Mouse (Mus musculus) left cerebral cortex, postnatal 4 days (tissue): Measurements from ENCODE around the gene Pnpo. TPM values are rescaled to one million over a fixed set of nuclear protein-coding genes. Genes with fewer than 3 reads are reported as not detected.
A peak's percentile ranks its signal among the peaks of the same experiment; 100 is the strongest.

Experiments used
- DNase-seq: peaks from one replicate; pipeline ENCODE4 v3.0.0-alpha.2; 2022
- intact Hi-C: fragments of 180-260 bp; cut with DNase I; formaldehyde crosslinking; loops from one replicate; pipeline ENCODE4 v1.15.1; 2025
- total RNA-seq, 2 experiments: library from RNA; stranded (reverse); gene quantifications; 2 replicates each; pipeline ENCODE4 v1.2.3; 2021

Gene Pnpo
- total RNA-seq, 2 experiments from 2014 or later: 11.7 to 15.1 TPM

GRCm38 (mm10) chr11:96970341-96970740 is 26.6 kb upstream of the Pnpo start:
- intact Hi-C loops: no loop called here
- no peak for DNase-seq

- intact Hi-C loops: no loop called here
- no peak for DNase-seq
These were observed 26.0 kb upstream of the Pnpo start for GRCm38 (mm10) chr11:96969746-96970145.

GRCm38 (mm10) chr11:96969280-96969722 is 25.5 kb upstream of the Pnpo start:
- no peak for DNase-seq
- intact Hi-C loops: no loop called here

- intact Hi-C loops: no loop called here
- no peak for DNase-seq
These were observed 24.7 kb upstream of the Pnpo start for GRCm38 (mm10) chr11:96968476-96968875.

GRCm38 (mm10) chr11:96967544-96968269 is 23.9 kb upstream of the Pnpo start:
- intact Hi-C loops: no loop called here
- DNase-seq: no peak

GRCm38 (mm10) chr11:96966914-96967543 is 23.2 kb upstream of the Pnpo start:
- DNase-seq: no peak
- intact Hi-C loops: no loop called here

- DNase-seq: no peak
- intact Hi-C loops: no loop called here
These were observed 22.4 kb upstream of the Pnpo start for GRCm38 (mm10) chr11:96966172-96966571.

- intact Hi-C loops: loop anchor here (5.0 kb wide), 1 partner anchor 46 kb away; the partner anchor contains the start of gene Cdk5rap3
- DNase-seq: peak; percentile 90
These were observed 19.8 kb upstream of the Pnpo start for GRCm38 (mm10) chr11:96963580-96963979.

- intact Hi-C loops: no loop called here
- no peak for DNase-seq
These were observed 13.4 kb upstream of the Pnpo start for GRCm38 (mm10) chr11:96957061-96957805.

GRCm38 (mm10) chr11:96956009-96956724 is 12.4 kb upstream of the Pnpo start:
- intact Hi-C loops: no loop called here
- DNase-seq: no peak

GRCm38 (mm10) chr11:96955094-96955493 is 11.3 kb upstream of the Pnpo start:
- intact Hi-C loops: no loop called here
- DNase-seq: no peak

GRCm38 (mm10) chr11:96952896-96953295 is 9.1 kb upstream of the Pnpo start:
- intact Hi-C loops: no loop called here
- DNase-seq: no peak

- intact Hi-C loops: no loop called here
- DNase-seq: no peak
These were observed 8.6 kb upstream of the Pnpo start for GRCm38 (mm10) chr11:96952426-96952825.

- no peak for DNase-seq
- intact Hi-C loops: no loop called here
These were observed 7.0 kb upstream of the Pnpo start for GRCm38 (mm10) chr11:96950767-96951166.

GRCm38 (mm10) chr11:96947849-96948248 is 4.1 kb upstream of the Pnpo start:
- DNase-seq: no peak
- intact Hi-C loops: no loop called here

- no peak for DNase-seq
- intact Hi-C loops: no loop called here
These were observed 2.7 kb upstream of the Pnpo start for GRCm38 (mm10) chr11:96946498-96946897.

- intact Hi-C loops: no loop called here
- no peak for DNase-seq
These were observed 1.2 kb upstream of the Pnpo start for GRCm38 (mm10) chr11:96944844-96945580.

GRCm38 (mm10) chr11:96941989-96942590 is 1.7 kb downstream of the Pnpo start:
- intact Hi-C loops: no loop called here
- no peak for DNase-seq

GRCm38 (mm10) chr11:96940578-96941465 is 3.0 kb downstream of the Pnpo start:
- intact Hi-C loops: no loop called here
- DNase-seq: no peak
